Mouse (Mus musculus): ENCODE measurements around the gene Rnf207.

The Rnf207 gene

DNA sequence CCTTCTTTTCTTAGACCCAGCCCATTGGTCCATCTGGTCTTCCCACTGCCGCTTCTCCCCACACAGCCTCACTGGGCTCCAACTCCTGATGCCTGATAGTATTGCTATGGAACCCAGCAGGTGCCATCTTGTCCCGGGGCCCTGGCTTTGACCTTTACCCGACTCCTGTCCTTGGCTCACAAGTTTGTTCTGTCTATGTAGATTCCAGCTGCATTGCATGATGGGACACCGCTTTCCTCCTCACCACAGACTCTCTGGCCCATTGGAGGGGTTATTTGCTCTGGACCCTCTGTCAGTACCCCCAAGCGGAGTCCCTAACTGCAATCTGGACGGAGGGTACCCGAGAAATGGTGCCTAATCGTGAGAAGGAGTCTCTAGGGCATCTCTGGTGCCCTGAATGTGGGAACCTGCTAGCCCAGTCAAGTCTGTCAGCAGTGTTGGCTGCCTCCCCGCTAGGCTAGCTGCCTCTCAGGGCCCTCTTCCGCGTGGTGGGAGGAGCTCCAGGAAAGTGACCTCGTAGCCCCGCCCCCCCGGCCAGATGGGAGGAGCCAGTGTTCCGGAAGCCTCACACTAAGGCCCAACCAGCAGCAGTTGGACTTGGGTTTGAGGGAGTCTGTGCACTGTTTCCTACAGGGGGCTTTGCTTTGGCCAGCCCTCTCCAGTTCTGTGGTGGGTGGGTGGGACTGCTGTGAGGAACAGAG lies 21.9 kb upstream of the Rnf207 start:
- POLR2A ChIA-PET, result interaction anchor here (0.6 to 5.3 kb wide), 49 partner anchors 8 to 1299 kb away, joined by 3 to 42 read pairs (median 3); partner anchors contain the start of genes Rpl22 (in 3 of the 4), Icmt (in 1 of the 4), Kcnab2 (in 1 of the 4) and Nphp4 (in 1 of the 4)
- CTCF ChIA-PET, result interaction anchor here (0.5 to 5.5 kb wide), 59 partner anchors 8 to 1213 kb away, joined by 3 to 49 read pairs (median 4); partner anchors contain the start of genes Rnf207 (in 3 of the 4), Dnajc11 (in 1 of the 4) and Icmt (in 1 of the 4)

DNA sequence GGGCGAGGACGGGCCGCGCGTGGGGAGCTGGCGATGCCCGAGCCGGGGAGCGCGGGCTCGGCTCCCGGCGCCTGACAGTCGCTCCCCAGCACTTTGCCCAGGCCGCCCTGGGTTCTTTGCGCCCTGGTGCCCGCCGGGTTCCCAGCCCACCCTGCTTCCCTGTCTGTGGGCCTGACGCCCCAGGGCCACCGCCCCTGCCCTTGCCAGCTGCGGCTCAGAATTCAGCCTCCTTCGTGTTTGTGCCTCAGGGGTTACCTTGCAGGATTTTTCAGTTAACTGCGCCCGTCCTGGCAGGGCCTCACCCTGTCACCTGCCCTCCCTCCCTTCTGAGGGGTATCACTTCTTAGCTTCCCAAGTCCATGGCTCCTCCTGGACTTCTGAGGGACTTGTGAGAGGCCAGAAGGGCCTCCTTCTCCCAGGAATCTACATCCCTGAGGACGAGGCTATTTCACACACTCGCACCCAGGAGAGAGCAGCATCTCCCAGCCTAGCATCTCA lies 20.5 kb upstream of the Rnf207 start:
- CTCF ChIA-PET, result interaction anchor here in 3 of 4 experiments (0.9 to 5.5 kb wide), 8 partner anchors 9 to 1142 kb away, joined by 3 to 49 read pairs (median 4); partner anchors contain the start of gene Rnf207 (in 1 of the 3)

DNA sequence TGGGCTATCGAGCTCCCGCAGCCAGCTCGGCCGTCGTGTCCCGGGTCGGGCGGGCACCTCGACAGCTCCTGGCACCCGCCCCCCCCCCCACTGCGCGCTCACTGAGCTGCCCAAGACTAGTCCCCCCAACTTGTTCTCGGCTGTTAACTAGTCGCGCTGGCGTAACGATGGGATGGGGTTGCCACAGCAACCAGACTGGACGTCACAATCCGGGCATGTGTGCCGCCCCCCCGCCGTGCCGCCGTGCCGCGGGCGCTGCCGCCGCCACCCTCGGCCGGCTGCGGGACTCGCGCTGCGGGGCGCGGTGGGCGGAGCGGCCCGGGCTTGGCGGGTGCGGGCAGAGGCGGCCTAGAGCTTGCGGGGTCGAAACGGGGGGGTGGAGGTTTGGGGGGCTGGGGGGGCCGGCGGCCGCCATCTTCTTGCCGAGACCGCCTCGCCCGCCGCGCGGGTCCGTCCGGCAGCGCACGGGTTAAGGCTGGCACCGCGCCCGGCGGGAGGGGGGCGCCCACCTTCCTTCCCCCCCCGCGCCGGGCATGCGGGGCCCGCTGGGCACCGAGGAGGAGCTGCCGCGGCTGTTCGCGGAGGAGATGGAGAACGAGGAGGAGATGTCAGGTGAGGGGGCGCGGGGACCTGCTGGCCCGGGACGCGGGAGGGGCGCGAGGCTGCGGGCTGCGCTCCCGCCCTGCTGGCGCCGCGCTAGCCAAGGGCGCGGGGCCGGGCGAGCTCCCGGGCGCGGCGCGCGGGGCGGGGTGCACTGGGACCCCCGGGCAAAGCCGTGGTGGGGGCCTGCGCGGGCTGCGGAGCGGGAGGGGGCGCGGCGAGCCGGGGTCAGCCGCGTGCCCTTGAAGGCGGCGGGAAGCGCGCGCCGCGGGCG lies 19.9 kb upstream of the Rnf207 start, which contains the start of gene Chd5:
Gene Chd5 (plus strand): TSS at position 233 of the 874 bp plus-strand sequence.
- POLR2A ChIA-PET, result interaction anchor here in 3 of 4 experiments (0.6 to 5.3 kb wide), 15 partner anchors 7 to 124 kb away, joined by 3 to 42 read pairs (median 4); partner anchors contain the start of gene Rpl22 (in 2 of the 3)

More for the DNA sequence above, 20.5 kb upstream of the Rnf207 start:
- POLR2A ChIA-PET, result interaction anchor here in 2 of 4 experiments (1.1 to 5.3 kb wide), 9 partner anchors 8 to 46 kb away, joined by 3 to 42 read pairs (median 22); partner anchors contain the start of gene Rpl22 (in 2 of the 2)

DNA sequence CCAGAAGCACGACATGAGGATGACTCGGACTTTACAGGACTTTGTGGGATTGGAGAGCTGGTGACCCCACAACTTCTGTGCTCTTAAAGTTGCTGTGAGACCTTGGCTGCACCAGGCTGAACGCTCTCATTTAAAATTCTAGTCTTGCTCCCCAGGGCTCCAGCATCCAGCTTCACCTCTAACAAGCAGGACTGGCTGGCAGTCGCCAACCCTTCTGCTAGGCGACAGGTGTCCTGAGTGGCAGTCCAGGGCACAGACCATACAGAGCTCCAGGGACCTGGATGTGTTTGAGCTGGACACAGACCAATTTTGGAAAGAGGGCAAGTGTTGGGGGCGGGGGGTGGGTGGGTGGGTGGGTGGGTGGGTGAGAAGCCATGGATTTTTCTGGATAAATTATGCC lies 19.0 kb upstream of the Rnf207 start:
- ChIA-PET CTCF (interaction anchor here in 3 of 4 experiments (0.6 to 5.5 kb wide), 13 partner anchors 13 to 325 kb away, joined by 3 to 49 read pairs (median 4); partner anchors contain the start of gene Rpl22 (in 1 of the 3)), POLR2A (interaction anchor here in 3 of 4 experiments (0.6 to 5.3 kb wide), 9 partner anchors 7 to 39 kb away, joined by 3 to 42 read pairs (median 4); partner anchors contain the start of gene Rpl22 (in 3 of the 3))

More for the DNA sequence above, 19.9 kb upstream of the Rnf207 start, which contains the start of gene Chd5:
- CTCF ChIA-PET, result interaction anchor here (0.6 to 5.5 kb wide), 14 partner anchors 8 to 1142 kb away, joined by 3 to 49 read pairs (median 4); partner anchors contain the start of genes Rnf207 (in 1 of the 4) and Rpl22 (in 1 of the 4)

DNA sequence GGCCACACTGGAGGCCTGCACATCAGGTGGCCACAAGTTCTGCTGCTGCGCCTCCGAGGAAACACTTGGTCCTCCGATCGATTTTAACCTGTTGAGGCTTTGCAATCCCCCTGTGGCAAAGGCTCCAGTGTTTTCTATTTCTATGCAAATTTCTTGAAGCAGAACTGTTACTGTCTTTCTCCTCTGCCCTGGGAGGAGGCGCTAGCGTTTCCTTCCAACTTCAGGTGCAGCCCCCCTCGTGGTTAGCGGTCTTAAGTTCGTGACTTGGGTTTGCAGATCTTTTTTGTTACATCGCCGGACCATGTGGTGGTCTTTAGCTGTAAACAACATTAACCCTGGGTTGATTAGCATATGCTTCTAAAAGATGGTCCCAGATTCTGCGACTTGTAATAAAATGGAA lies 14.8 kb upstream of the Rnf207 start:
- ChIA-PET POLR2A (interaction anchor here (0.5 to 3.2 kb wide), 21 partner anchors 8 to 1675 kb away, joined by 3 to 19 read pairs (median 3); partner anchors contain the start of genes Rnf207 (in 2 of the 4) and Rpl22 (in 2 of the 4)), CTCF (interaction anchor here (0.5 to 5.0 kb wide), 61 partner anchors 8 to 330 kb away, joined by 3 to 84 read pairs (median 5); partner anchors contain the start of genes Rnf207 (in 4 of the 4), Espn (in 1 of the 4), Icmt (in 1 of the 4) and Kcnab2 (in 1 of the 4))

DNA sequence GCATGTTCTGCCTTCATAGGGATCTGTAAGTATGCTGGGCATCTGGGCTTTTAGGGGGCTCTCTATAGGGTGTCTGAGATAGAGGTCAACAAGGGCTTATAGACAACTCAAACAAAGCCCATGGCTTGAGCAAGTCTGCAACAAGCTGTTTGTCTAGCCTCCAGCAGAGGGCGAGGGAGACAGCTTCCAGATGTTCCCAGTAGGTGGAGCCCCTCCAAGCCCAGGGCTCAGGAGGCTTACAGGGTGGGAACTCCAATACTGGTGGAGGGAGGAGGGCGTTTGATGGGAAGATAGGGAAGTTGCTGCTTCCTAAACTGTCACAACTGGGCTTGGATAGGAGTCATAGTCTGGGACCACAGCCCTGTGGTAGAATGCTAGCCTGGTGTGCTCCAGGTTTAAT lies 14.2 kb upstream of the Rnf207 start:
- ChIA-PET POLR2A (interaction anchor here in 3 of 4 experiments (0.5 to 6.4 kb wide), 23 partner anchors 8 to 1168 kb away, joined by 3 to 79 read pairs (median 4); partner anchors contain the start of genes Rnf207 (in 2 of the 3) and Rpl22 (in 1 of the 3)), CTCF (interaction anchor here (0.5 to 5.0 kb wide), 83 partner anchors 8 to 330 kb away, joined by 3 to 84 read pairs (median 5); partner anchors contain the start of genes Rnf207 (in 4 of the 4), Icmt (in 2 of the 4), Espn (in 1 of the 4) and Kcnab2 (in 1 of the 4))

DNA sequence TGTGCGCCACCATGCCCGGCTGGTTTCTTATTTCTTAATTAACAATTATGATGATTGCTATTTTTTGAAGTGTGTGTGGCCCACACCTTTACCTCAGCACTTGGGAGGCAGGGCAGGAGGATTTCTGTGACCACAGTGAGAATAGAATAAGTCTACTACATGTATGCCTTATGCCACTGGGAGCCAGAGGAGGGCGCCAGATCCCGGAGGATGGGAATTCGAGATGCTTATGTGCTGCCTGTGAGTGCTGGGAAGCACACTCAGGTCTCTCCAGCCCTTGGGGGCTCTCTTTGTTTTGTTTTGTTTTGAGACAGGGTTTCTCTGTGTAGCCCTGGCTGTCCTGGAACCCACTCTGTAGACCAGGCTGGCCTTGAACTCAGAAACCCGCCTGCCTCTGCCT lies 9.9 kb upstream of the Rnf207 start:
- ChIA-PET CTCF (interaction anchor here (0.7 to 1.5 kb wide), 10 partner anchors 10 to 200 kb away, joined by 3 to 5 read pairs (median 4); partner anchors contain the start of genes Rnf207 (in 2 of the 4) and Chd5 (in 1 of the 4)), POLR2A (interaction anchor here in 2 of 4 experiments (1.0 to 6.4 kb wide), 6 partner anchors 10 to 175 kb away, joined by 3 to 79 read pairs (median 6); partner anchors contain the start of genes Rnf207 (in 2 of the 2) and Chd5 (in 1 of the 2))

DNA sequence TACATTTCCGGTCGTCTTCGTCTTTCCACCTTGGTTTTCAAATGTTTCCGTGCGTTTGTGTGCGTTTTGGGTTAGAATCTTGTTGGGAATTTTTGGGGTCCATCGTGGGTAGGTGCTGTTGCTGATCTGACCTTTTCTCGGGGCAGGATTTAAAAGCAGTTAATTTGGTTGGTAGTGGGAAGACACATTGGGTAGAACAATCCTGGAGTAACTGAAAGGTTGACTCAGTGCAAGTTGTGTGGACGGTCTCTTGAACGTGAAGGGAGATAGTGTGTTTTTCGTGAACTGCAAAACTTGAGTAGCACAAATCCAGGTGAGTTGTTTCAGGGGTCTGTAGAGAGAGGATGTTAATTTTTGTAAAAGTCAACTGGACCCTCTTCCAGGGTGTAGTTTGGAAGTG lies 7.8 kb upstream of the Rnf207 start:
- POLR2A ChIA-PET, result interaction anchor here in 3 of 4 experiments (1.0 to 2.7 kb wide), 20 partner anchors 12 to 296 kb away, joined by 3 to 41 read pairs (median 8); partner anchors contain the start of genes Icmt (in 2 of the 3), Chd5 (in 1 of the 3) and Hes3 (in 1 of the 3)
- CTCF ChIA-PET, result interaction anchor here in 3 of 4 experiments (0.5 to 2.2 kb wide), 5 partner anchors 11 to 207 kb away, joined by 4 to 12 read pairs (median 7); no protein-coding TSS in a partner anchor

DNA sequence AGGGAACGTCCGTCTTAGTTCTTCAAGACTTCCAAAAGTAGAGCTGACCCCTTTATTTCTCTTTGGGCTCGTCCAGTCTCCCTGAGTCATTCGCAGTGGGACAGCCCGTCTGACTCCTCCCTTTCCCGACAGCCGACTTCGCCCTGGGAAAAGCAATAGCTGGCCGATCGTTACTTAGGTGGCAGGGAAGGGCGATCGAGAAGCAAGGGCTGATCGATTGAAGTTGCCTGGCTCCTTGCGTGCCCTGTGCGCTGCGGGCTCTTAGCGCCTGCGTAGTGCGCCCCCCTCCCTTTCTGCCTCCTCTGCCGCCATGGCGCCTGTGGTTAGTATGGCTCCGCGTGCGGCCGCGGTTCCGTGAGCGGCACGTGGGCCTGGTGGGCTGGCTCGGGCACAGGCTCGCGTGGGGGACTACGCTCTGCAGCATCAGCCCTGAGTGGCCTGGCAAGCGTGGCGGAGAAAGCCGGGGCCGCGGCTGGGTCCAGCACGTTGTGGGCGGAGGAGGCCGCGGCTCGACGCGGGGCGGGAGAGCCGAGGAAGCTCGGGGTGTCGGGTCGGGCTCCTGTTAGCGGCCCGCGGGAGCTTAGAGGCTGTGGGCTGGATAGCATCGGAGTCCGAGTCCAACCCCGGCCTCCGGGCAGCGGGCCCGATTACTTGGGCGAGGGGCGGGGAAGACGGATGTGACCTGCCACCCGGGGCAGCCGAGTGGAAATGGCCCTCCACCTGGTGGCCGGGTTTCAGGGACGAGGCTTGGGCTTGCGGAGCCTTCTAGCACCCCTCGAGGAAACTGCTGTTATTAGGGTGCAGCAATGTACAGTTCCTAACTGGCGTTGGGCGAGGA lies 7.0 kb upstream of the Rnf207 start, which contains the start of gene Rpl22:
Gene Rpl22 (plus strand): TSS at position 169 of the 838 bp plus-strand sequence.
- POLR2A ChIA-PET, result interaction anchor here (0.6 to 2.7 kb wide), 63 partner anchors 7 to 338 kb away, joined by 3 to 41 read pairs (median 4); partner anchors contain the start of genes Icmt (in 3 of the 4), Acot7 (in 1 of the 4), Chd5 (in 1 of the 4) and Hes3 (in 1 of the 4)
- CTCF ChIA-PET, result interaction anchor here in 3 of 4 experiments (0.5 to 2.2 kb wide), 21 partner anchors 7 to 1209 kb away, joined by 3 to 12 read pairs (median 3); partner anchors contain the start of genes Chd5 (in 1 of the 3) and Gpr153 (in 1 of the 3)

DNA sequence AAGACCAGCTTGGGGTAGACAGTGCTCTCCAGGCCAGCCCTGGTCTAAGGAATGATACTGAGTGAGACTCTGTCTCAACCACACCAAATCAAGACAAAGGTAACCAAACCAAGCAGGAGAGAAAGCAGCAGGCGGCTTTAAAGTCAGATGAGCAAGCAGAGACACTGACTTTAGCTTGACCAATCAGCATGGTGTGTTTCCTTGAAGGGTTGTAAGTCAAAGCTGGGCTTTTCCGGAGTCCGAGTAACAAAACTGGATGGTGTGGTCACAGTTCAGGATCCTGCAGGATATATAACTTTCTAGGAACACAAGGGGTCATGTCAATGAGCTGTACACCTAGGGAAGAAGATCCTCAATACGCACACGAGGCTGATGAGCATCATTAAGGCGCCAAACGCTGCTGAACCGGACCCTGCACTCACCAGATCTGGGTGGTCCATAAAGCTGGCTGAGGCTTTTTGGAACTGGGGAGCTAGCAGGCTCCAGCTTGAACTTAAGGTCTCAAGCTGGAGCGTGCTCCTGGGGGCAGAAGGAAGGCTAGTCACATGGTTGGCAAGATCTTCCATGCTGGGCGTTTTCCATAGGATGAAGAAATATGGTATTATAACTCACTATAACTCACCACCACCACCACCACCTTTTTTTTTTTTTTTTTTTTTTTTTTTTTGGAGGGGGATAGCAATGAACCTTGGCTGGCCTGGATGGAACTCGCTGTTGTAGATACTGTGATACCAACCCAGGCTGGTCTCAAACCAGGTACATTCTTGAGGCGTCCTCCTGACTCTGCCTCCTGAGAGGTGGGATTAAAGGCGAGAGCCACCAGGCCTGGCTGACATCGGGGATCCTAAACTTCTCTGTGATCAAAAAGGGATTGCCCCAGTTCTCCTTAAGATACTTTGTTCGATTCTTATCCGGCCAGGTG lies 6.1 kb upstream of the Rnf207 start:
- CTCF ChIA-PET, result interaction anchor here in 3 of 4 experiments (0.5 to 2.2 kb wide), 25 partner anchors 8 to 1208 kb away, joined by 3 to 12 read pairs (median 3); partner anchors contain the start of genes Chd5 (in 1 of the 3) and Gpr153 (in 1 of the 3)
- POLR2A ChIA-PET, result interaction anchor here (0.6 to 2.7 kb wide), 75 partner anchors 8 to 907 kb away, joined by 3 to 41 read pairs (median 4); partner anchors contain the start of genes Icmt (in 3 of the 4), Acot7 (in 1 of the 4), Chd5 (in 1 of the 4) and Espn (in 1 of the 4)

DNA sequence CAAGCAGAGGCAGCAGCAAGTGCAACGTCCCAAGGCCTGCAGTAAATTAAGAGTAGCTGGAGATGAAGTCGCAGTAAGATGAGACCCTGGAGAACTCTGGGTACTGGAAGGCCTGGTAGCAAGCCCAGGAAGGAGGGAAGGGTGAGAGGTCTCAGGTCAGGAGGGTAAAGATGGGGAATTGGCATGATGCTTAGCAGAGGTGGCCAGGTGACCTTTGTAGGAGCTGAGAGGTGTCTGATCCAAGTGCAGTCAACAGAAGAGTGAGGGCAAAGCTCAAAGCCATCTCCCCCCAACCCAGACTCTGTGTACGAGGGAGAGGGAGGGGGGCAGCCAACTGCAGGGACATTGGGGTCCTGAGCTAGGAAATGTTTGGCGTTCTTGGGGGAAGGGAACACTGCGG lies 2.7 kb upstream of the Rnf207 start:
- ChIA-PET CTCF (interaction anchor here (0.6 to 2.0 kb wide), 10 partner anchors 11 to 1920 kb away, joined by 3 to 10 read pairs (median 4); no protein-coding TSS in a partner anchor), POLR2A (interaction anchor here in 2 of 4 experiments (0.9 to 1.7 kb wide), 5 partner anchors 9 to 32 kb away, joined by 3 to 5 read pairs (median 4); partner anchors contain the start of gene Icmt (in 1 of the 2))

DNA sequence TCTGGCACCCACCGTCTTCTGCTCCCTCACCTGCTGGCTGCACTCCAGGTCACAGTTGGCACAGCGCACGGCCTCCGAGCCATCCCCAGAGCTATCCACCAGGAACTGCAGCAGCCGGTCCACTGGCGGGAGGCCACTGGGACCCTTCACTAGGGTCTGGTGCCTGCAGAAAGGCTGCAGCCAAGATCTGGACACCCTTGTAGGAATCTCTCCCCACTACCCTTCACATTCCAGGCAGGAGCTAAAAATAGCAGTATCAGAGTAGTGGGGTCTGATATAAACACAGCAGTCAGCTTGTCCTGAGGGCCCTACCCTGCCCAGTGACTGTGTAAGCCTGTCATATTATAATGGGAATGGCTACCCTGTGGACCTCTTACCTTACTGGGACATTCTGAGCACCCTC lies 1.2 kb downstream of the Rnf207 start:
- CTCF ChIA-PET, result interaction anchor here (0.5 to 2.7 kb wide), 14 partner anchors 8 to 181 kb away, joined by 3 to 26 read pairs (median 4); partner anchors contain the start of gene Rpl22 (in 1 of the 4)

DNA sequence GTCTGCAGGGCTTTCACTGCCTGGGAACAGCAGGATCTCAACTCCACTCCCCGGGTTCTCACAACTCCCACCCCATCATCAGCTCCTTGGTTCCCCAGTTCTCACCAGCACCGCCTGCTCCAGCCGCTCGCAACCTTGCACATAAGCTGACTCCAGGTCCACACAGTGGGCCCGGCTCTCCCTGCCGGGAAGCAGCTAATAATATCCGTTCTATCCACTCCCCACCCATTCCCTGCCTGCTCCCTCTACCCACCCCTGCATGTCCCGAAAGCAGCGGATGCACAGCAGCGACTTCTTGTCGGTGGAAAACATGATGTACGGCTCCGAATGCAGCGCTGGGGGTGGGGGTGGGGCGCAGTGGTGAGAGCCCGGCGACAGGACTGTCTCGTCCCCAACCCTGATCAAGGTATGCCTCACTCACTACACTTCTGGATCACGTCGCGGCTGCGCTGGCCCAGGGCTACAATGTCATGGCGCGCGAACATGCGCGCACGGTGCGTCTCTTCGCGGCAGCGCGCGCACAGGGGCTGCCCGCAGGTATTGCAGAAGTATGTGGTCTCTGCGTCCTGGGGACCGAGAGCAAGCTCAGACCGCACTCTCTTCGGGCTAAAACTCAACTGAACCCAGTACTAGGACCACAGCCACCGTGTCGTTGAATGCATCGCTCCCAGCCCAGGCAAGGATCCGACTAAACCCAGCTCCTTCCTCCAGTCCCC lies 3.1 kb downstream of the Rnf207 start:
- ChIA-PET CTCF (interaction anchor here (0.7 to 2.6 kb wide), 16 partner anchors 10 to 181 kb away, joined by 3 to 8 read pairs (median 4); partner anchors contain the start of genes Icmt (in 2 of the 4) and Rpl22 (in 2 of the 4)), POLR2A (interaction anchor here (0.5 to 9.3 kb wide), 21 partner anchors 9 to 1394 kb away, joined by 3 to 79 read pairs (median 4); partner anchors contain the start of gene Rpl22 (in 3 of the 4))

More for the DNA sequence above, 1.2 kb downstream of the Rnf207 start:
- POLR2A ChIA-PET, result interaction anchor here in 3 of 4 experiments (0.6 to 9.3 kb wide), 5 partner anchors 13 to 339 kb away, joined by 3 to 79 read pairs (median 3); no protein-coding TSS in a partner anchor
